Mouse (Mus musculus): ENCODE results near the gene Chchd10.
A peak's percentile ranks its signal among the peaks of the same experiment; 100 is the strongest.

The Chchd10 gene

DNA sequence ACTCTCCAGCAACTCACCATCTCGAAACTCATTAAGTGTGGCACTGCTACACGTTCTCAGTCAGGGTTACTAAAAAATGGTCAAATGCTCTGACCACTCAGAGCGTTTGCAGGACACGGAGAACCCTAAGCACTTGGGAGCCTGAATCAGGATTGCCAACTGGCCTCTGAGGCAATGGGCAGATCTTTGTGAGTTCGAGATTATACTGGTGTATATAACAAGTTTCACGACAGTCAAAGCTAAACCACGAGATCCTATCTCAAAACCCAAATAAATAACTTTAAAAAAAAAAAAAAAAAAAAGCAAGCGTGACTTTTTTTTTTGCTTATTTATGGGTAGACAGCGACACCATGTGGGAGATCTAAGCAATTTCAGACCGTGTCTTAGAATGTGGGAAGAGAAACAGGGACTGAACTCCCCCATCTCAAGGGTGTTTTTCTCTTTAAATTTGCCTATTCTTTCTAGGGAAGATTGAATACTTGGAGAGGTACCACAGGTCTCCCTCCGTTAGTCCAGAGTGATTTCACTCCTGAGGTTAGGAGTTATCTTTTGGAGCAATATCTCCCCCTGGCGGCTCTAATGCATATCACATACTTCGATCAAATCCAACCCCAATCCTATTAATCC lies 18.6 kb downstream of the Chchd10 start:
- peak; percentile 74 for DNase-seq

DNA sequence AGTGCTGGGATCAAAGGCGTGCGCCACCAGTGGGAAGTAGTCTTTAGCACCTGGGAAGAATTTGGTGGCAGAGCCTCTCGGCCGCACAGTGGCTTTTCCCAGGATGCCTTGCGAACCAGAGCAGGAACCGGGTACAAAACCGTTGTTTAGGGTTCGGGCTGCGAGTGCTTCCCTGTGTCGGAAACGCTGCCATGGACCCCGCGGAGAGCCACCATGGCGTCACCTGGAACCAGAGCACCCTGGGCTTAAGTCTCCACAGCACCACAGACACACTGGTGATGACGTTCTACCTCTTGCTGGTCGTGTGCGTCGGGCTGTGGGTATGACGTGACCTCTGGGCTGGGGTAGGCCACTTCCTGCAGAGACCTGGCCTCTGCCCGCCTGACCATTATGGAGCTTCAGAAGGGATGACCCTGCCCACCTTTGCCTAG lies 21.5 kb downstream of the Chchd10 start, which contains the start of gene Gm5134:
Gm5134 (plus strand) TSS at position 134 of the 431 bp plus-strand sequence.
- no peak for DNase-seq

GRCm38 (mm10) chr10:75973846-75974245 lies 40.9 kb downstream of the Chchd10 start:
- no peak for DNase-seq

- no peak for DNase-seq
Measured at GRCm38 (mm10) chr10:75975216-75975615, 42.3 kb downstream of the Chchd10 start.

DNA sequence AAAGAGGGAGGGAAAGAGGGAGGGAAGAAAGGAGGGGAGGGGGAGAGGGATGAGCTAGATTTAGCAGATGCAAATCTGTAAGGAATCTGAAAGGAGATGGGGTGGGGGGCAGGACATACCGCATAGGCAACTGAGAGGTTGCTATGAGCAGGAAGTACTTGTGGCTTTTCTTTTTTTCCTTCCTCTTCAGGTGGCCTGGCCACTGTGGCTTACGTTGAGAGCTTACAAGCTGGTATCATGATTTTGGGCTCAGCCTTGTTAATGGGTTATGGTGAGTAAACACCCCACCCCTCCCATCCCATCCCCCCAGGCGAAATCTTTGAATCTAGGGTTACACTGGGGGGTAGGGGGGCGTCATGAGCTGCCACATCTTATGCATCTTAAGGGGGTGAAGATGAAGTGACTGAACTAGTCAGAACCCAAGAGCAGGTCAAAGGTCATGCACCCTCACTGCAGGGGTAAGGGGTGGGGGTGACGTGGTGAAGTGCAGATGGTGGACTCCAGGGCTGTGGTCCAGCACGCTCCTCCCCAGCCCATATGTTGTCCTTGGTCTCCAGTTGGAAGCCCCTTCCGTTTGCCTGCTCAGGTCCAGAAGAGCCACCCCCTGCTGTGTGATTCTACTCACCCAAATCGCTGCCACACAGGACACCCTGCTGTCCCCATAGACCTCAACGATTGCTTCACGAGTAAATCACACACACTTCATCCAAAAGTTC lies 45.3 kb downstream of the Chchd10 start:
- DNase-seq = no peak

- no peak for DNase-seq
Measured at GRCm38 (mm10) chr10:75978835-75979157, 45.9 kb downstream of the Chchd10 start.

- no peak for DNase-seq
Measured at GRCm38 (mm10) chr10:75979432-75979831, 46.5 kb downstream of the Chchd10 start.

All from cerebellum, adult 8-10 months (tissue).